Mouse (Mus musculus) stomach, embryonic 14.5 days (tissue): ENCODE data around the gene Hck. TPM values are rescaled to one million over a fixed set of nuclear protein-coding genes. Genes with fewer than 3 reads are reported as not detected.

Experiments
- ATAC-seq: fragments of 200-750 bp; cut with Nextera tagmentation; 2 replicates; pipeline ENCODE4 v1.8.0; 2017; ENCODE audit warnings: low read depth, moderate TSS enrichment; ENCODE audit not compliant: insufficient number of reproducible peaks, insufficient read depth, low FRiP score
- H3K27ac ChIP-seq: fragments of 300-500 bp; sonication (generic); 2 replicates; pipeline ENCODE4 v1.5.1; 2014; ENCODE audit warnings: mild to moderate bottlenecking, low read length, moderate library complexity, mixed read lengths
- H3K27me3 ChIP-seq: fragments of 300-500 bp; sonication (generic); 2 replicates; pipeline ENCODE4 v1.6.1; 2014; ENCODE audit warnings: low read length, control low read depth, mixed read lengths; ENCODE audit not compliant: control insufficient read depth, insufficient read depth
- H3K36me3 ChIP-seq: fragments of 300-500 bp; sonication (generic); 2 replicates; pipeline ENCODE4 v1.6.1; 2014; ENCODE audit warnings: mild to moderate bottlenecking, control low read depth, low read length, moderate library complexity, mixed read lengths; ENCODE audit not compliant: control insufficient read depth, insufficient read depth
- H3K4me1 ChIP-seq: fragments of 300-500 bp; sonication (generic); 2 replicates; pipeline ENCODE4 v1.6.1; 2014; ENCODE audit warnings: low read length, control low read depth, mixed read lengths; ENCODE audit not compliant: control insufficient read depth, insufficient read depth
- H3K4me2 ChIP-seq: fragments of 300-500 bp; sonication (generic); replicated peaks from 2 replicates; pipeline ENCODE4 v1.6.1; 2014; ENCODE audit warnings: low read depth, low read length, control low read depth
- H3K4me3 ChIP-seq: fragments of 300-500 bp; sonication (generic); 2 replicates; pipeline ENCODE4 v1.5.1; 2014; ENCODE audit warnings: low read depth, low read length, control low read depth
- H3K9ac ChIP-seq: fragments of 300-500 bp; sonication (generic); replicated peaks from 2 replicates; pipeline ENCODE4 v1.6.1; 2014; ENCODE audit warnings: low read depth, mild to moderate bottlenecking, control low read depth, low read length, moderate library complexity, mixed read lengths
- H3K9me3 ChIP-seq: fragments of 300-500 bp; sonication (generic); 2 replicates; pipeline ENCODE4 v1.6.1; 2016; ENCODE audit warnings: low read depth, low read length, control low read depth; ENCODE audit not compliant: control insufficient read depth
- WGBS: fragments of 180-500 bp; shearing (Covaris S2); extraction: QIAGEN DNeasy Blood & Tissue Kit; methylation state at CpG from one replicate; pipeline ENCODE4 v1.1.7; 2014; 5-methylcytosine and 5-hydroxymethylcytosine counted together
- polyA plus RNA-seq: library from polyadenylated mRNA; unstranded; fragments of >200 nt; fragmentation: Nextera tagmentation; extraction: Ambion mirVana; gene quantifications from 2 replicates; pipeline ENCODE4 v1.2.1, GENCODE M21; 2014

Hck gene
- polyA plus RNA-seq, 1 experiment from 2014 or later: 4.9 TPM

GRCm38 (mm10) chr2:153111298-153111697 lies 3.0 kb downstream of the Hck start:
- Histone ChIP-seq H3K4me3 (no peak overlapping the region), H3K27ac (no peak overlapping the region), H3K9me3 (no peaks in the 10 kb centered on the region), H3K36me3 (no peaks in the 10 kb centered on the region), H3K27me3 (peaks cover 17% of the 10 kb centered on the region; the same call in 1 of the 2 replicates), H3K4me1 (peaks cover 8% of the 10 kb centered on the region; the same call in 1 of the 2 replicates), H3K9ac (no peak overlapping the region), H3K4me2 (no peak overlapping the region)
- no peak for ATAC-seq
- 78% methylated on average over 7 of the region's 7 CpGs for WGBS

- Histone ChIP-seq H3K4me3 (no peak overlapping the region), H3K27ac (no peak overlapping the region), H3K27me3 (no peaks in the 10 kb centered on the region), H3K9me3 (no peaks in the 10 kb centered on the region), H3K36me3 (no peaks in the 10 kb centered on the region), H3K9ac (no peak overlapping the region), H3K4me1 (no peaks in the 10 kb centered on the region), H3K4me2 (no peak overlapping the region)
- WGBS: 70% methylated on average over 4 of the region's 4 CpGs
- no peak for ATAC-seq
Measured at GRCm38 (mm10) chr2:153115679-153116081, 7.4 kb downstream of the Hck start.

GRCm38 (mm10) chr2:153117051-153117486 lies 8.8 kb downstream of the Hck start:
- no peaks in the 10 kb centered on the region for H3K36me3 ChIP-seq
- no peaks in the 10 kb centered on the region for H3K27me3 ChIP-seq
- H3K4me2 ChIP-seq: no peak overlapping the region
- WGBS: 77% methylated on average over 7 of the region's 7 CpGs
- H3K9ac ChIP-seq: no peak overlapping the region
- no peak for ATAC-seq
- no peaks in the 10 kb centered on the region for H3K9me3 ChIP-seq
- H3K27ac ChIP-seq: no peak overlapping the region
- no peak overlapping the region for H3K4me3 ChIP-seq
- H3K4me1 ChIP-seq: no peaks in the 10 kb centered on the region

- H3K9ac ChIP-seq: no peak overlapping the region
- no peak overlapping the region for H3K27ac ChIP-seq
- H3K9me3 ChIP-seq: no peaks in the 10 kb centered on the region
- no peak for ATAC-seq
- no peaks in the 10 kb centered on the region for H3K36me3 ChIP-seq
- 85% methylated on average over 6 of the region's 6 CpGs for WGBS
- H3K4me1 ChIP-seq: no peaks in the 10 kb centered on the region
- no peaks in the 10 kb centered on the region for H3K27me3 ChIP-seq
- H3K4me2 ChIP-seq: no peak overlapping the region
- no peak overlapping the region for H3K4me3 ChIP-seq
Measured at GRCm38 (mm10) chr2:153119488-153119887, 11.2 kb downstream of the Hck start.

- Histone ChIP-seq H3K4me2 (no peak overlapping the region), H3K9me3 (no peaks in the 10 kb centered on the region), H3K4me3 (no peak overlapping the region), H3K36me3 (no peaks in the 10 kb centered on the region), H3K27ac (no peak overlapping the region), H3K27me3 (no peaks in the 10 kb centered on the region), H3K9ac (no peak overlapping the region), H3K4me1 (no peaks in the 10 kb centered on the region)
- ATAC-seq: no peak
- 65% methylated on average over 8 of the region's 8 CpGs for WGBS
Measured at GRCm38 (mm10) chr2:153120126-153120525, 11.9 kb downstream of the Hck start.

- H3K9ac ChIP-seq: no peak overlapping the region
- no peaks in the 10 kb centered on the region for H3K36me3 ChIP-seq
- no peak for ATAC-seq
- H3K4me1 ChIP-seq: no peaks in the 10 kb centered on the region
- H3K4me2 ChIP-seq: no peak overlapping the region
- H3K27ac ChIP-seq: no peak overlapping the region
- 76% methylated on average over 8 of the region's 8 CpGs for WGBS
- H3K9me3 ChIP-seq: no peaks in the 10 kb centered on the region
- no peaks in the 10 kb centered on the region for H3K27me3 ChIP-seq
- no peak overlapping the region for H3K4me3 ChIP-seq
Measured at GRCm38 (mm10) chr2:153121821-153122615, 13.8 kb downstream of the Hck start.

GRCm38 (mm10) chr2:153122701-153123100 lies 14.4 kb downstream of the Hck start:
- Histone ChIP-seq H3K9ac (no peak overlapping the region), H3K27me3 (no peaks in the 10 kb centered on the region), H3K9me3 (no peaks in the 10 kb centered on the region), H3K4me1 (no peaks in the 10 kb centered on the region), H3K4me2 (no peak overlapping the region), H3K4me3 (no peak overlapping the region), H3K36me3 (no peaks in the 10 kb centered on the region), H3K27ac (no peak overlapping the region)
- WGBS: 90% methylated on average over 7 of the region's 7 CpGs
- ATAC-seq: no peak

GRCm38 (mm10) chr2:153125875-153126274 lies 17.6 kb downstream of the Hck start:
- ATAC-seq: no peak
- Histone ChIP-seq H3K27ac (no peak overlapping the region), H3K4me2 (no peak overlapping the region), H3K9ac (no peak overlapping the region), H3K9me3 (no peaks in the 10 kb centered on the region), H3K27me3 (no peaks in the 10 kb centered on the region), H3K36me3 (no peaks in the 10 kb centered on the region), H3K4me3 (no peak overlapping the region), H3K4me1 (no peaks in the 10 kb centered on the region)
- WGBS: 42% methylated on average over 5 of the region's 5 CpGs

GRCm38 (mm10) chr2:153131019-153131418 lies 22.8 kb downstream of the Hck start:
- Histone ChIP-seq H3K4me1 (no peaks in the 10 kb centered on the region), H3K4me2 (no peak overlapping the region), H3K4me3 (no peak overlapping the region), H3K9ac (no peak overlapping the region), H3K9me3 (no peaks in the 10 kb centered on the region), H3K36me3 (no peaks in the 10 kb centered on the region), H3K27me3 (no peaks in the 10 kb centered on the region), H3K27ac (no peak overlapping the region)
- 19% methylated on average over 6 of the region's 6 CpGs for WGBS
- no peak for ATAC-seq
